Mouse (Mus musculus) urinary bladder, postnatal 0 days (tissue): ENCODE data around the gene Gm5678. TPM values are rescaled to one million over a fixed set of nuclear protein-coding genes. Genes with fewer than 3 reads are reported as not detected.

Source experiments
- polyA plus RNA-seq: library from polyadenylated mRNA; unstranded; fragments of >200 nt; fragmentation: Nextera tagmentation; extraction: Ambion mirVana; gene quantifications from 2 replicates; pipeline ENCODE4 v1.2.1, GENCODE M21; 2015

Gene Gm5678
- polyA plus RNA-seq, result not detected in 2 replicates

GRCm38 (mm10) chr16:93627761-93628400, at the start of gene Gm5678:
Gm5678 (plus strand) TSS chr16:93628097.

GRCm38 (mm10) chr16:93603439-93604212, 24.3 kb upstream of the Gm5678 start, which contains the start of gene Setd4:
Setd4 (minus strand) TSS chr16:93604063.

GRCm38 (mm10) chr16:93605553-93605952, 22.3 kb upstream of the Gm5678 start, which contains the start of gene Cbr1:
Cbr1 (plus strand) TSS chr16:93605853.

Other genes with a start within 250 kb of the Gm5678 start
- 4.1 and 7.0 TPM in 2 replicates for gene Setd4, start 24.0 kb upstream of the Gm5678 start, polyA plus RNA-seq
- 34.5 and 36.5 TPM in 2 replicates for gene Cbr1, start 22.2 kb upstream of the Gm5678 start, polyA plus RNA-seq
- 5.5 and 5.6 TPM in 2 replicates for gene Cbr3, start 55.1 kb downstream of the Gm5678 start, polyA plus RNA-seq
- gene Dop1b, start 83.8 kb downstream of the Gm5678 start, polyA plus RNA-seq, result 8.7 and 10.3 TPM in 2 replicates
- gene Morc3, start 204.0 kb downstream of the Gm5678 start, polyA plus RNA-seq, result 20.5 and 21.3 TPM in 2 replicates